Mouse (Mus musculus): Measurements from ENCODE around the gene Lmna.

Lmna gene

DNA sequence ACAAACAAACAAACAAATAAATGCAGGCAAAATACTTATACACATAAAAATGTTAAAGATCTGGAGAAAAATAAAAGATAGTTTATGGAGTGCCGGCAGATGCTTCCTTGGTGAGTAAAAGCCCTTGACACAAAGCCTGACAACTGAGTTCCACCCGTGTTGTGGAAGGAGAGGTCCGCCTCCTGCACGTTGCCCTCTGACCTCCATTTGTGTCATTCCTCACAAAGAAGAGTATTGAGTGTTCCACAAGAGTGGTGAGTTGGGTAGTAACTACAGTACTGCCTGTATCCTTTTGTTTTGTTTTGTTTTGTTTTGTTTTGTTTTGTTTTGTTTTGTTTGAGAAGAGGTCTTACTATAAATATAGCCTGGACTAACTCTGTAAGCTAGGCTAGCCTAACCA, 10.2 kb downstream of the Lmna start:
- DNase-seq, result no peak

DNA sequence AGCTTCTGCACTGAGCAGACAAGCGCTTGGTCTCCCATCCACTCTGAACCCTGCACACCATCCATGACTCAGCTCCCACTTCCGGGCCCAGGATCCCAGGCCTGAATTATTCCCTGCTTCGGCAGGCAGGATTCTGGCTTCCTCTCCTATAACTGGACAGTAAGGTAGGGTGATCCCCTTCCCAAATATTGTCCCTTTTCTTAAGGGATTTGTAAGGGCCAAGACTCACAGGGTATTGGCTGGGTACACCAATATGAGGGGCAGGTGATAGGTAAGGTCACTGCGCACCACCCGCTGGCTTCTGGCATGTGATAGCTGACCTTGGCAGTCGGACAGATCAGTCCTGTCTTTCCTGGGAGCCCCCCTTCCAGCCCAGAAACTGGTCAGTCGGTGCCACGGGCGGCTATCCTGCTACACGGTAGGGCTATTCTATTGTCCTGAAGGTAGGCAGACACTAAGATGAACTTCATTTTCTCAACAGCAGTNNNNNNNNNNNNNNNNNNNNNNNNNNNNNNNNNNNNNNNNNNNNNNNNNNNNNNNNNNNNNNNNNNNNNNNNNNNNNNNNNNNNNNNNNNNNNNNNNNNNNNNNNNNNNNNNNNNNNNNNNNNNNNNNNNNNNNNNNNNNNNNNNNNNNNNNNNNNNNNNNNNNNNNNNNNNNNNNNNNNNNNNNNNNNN, 13.9 kb downstream of the Lmna start:
- no peak for DNase-seq

DNA sequence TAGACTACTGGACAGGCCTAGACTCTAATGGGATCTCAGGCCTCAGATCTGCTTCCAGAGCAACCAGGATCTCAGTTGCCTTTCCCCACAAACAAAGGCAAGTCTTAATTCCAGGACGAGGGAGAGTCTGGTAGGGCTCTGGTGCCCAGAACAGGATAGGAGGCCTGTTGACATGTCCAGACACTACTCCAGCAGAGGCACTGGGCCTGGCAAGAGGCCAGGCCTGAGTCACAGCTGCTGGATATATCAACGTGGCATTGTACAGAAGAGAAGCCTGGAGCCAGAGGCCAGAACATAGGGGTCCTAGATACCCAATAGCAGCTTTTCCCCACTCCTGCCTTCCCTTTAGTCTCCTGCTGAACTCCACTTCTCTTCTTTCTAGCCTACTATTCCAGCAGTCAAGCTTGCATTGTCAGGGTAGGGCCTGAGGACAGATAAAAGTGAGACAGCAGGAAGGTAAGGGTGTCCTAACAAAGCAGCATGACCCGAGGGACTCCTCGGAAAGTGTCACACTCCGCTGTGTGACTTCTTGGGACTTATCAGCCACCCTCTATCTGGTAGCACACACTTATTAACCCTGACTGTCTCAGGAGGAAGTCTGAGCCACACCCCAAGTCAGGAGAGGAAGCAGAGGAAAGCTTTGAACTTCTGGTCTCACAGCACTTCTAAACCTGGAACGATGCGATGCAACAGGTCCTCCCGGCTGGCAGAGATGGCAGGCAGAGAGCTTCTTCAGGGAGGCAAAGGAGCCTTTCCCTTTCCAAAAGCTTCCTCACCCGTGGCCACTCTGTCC, 14.7 kb downstream of the Lmna start:
- DNase-seq, result no peak

DNA sequence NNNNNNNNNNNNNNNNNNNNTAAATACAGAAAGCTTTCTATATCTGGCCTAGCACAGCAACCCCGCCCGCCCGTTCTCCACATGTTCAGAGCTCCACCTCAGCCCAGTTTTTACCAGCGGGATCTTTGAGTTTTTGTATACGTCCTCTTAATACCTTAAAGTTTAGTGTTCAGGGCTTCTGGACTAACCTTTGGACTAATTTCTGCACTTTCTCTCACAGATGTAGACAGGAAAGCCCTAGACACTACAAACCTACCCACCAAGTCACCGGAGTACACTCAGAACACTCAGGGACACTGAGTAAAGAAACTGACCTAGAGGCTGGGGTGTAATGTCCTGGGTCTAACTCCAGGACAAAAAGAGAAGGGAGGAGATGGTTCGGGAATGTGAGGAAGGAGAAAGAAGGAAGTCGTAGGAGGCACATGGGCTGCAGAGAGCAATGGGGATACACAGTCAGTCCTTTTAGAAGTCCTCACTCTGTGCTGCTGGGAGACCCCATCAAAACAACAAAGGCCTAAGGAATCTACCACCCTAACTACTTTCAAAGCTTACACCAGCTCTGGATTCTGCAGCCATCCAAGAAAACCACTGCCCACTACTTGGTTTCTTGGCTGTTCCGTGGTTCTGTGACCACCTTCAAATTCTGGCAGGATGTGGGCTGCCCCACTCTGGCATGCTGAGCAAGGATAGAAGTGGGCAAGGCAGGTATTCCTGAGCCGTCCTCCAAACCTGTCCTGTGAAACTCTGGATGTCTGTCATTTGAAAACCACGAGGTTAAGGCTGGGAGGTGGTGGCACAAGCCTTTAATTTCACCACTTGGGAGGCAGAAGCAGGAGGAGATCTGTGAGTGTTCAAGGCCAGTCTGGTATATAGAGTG, 15.8 kb downstream of the Lmna start:
- DNase-seq, result no peak

DNA sequence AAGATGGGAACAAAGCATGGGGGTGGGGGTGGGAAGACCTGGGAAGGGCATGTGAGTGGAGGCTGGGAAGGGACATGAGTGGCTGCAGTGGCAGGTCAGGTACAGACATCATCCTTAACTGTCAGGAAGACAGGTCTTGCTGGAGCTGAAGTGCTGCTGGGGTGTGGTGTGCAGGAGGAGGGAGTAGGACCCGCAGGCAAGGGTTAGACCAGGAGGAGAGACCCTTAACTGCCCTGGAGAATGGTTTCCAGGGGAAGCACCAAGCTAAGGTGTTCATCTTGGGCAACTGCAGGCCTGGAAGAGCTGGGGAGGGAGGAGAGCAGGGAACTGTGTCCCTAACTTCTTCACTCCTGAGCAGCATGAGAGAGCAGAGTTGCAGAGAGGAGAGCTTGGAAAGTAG, 22.4 kb downstream of the Lmna start:
- no peak for DNase-seq

DNA sequence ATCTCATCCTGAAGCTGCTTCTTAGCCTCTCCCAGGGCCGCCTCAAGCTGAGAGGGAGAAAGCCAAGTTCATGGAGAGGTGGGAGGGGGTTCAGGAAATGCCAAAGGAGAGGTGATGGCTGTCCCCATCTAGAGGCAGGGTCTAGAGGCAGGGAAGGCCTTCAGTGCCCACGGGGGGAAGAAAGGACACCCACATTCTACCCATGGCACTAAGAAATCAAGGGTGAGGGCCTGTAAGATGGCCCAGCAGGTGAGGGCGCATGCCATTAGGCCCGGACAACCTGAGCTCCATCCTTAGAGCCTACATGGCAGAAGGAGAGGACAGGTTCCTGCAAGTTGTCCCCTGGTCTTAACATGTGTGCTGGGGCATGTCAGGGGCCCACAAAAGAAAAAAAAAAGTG, 22.9 kb downstream of the Lmna start:
- no peak for DNase-seq

DNA sequence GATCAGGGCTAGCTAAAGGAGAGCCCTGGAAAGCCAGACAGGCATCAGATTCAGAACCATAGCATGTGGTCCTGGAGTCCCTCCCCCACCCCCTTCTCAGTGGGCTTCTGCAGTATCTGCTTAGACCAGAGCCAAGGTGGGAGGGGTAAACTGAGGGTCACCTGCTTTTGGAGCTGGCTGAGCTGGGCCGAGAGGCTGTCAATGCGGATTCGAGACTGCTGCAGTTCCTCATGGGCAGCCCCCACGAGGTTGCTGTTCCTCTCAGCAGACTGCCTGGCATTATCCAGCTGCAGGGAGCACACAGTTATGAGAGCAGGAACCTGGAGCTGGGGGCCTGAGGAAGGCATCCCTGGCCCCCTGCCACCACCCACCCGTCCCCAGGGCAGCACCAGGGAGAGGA, 23.7 kb downstream of the Lmna start:
- DNase-seq, result no peak

DNA sequence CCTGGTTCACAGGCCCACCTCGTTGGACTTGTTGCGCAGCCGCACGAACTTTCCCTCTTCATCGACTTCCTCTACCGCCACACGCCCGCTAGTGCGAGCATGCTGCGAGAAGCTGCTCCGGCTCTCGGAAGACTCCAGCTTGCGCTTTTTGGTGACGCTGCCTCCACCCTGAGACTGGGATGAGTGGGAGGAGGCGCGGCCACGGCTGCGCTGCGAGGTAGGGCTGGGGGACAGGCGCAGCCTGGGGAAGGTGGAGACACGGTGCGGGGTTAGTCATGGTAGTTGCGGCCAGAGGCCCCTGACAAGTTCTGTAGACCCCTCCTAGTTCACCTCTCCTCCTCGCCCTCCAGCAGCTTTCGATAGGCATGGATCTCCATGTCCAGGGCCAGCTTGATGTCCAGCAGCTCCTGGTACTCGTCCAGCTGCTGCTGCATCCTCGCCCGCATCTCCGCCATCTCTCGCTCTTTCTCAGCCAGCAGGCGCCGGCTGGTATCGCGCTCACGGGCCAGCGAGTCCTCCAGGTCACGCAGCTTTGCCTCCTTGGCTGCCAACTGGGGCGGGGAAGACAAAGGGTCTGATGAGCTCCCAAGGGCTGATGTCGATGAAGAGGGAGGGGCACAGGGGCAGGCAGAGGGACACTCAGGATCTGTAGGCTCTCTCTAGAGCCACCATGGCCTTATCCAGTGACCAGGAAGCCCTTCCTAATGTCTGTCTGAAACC, 25.0 kb downstream of the Lmna start:
- no peak for DNase-seq

DNA sequence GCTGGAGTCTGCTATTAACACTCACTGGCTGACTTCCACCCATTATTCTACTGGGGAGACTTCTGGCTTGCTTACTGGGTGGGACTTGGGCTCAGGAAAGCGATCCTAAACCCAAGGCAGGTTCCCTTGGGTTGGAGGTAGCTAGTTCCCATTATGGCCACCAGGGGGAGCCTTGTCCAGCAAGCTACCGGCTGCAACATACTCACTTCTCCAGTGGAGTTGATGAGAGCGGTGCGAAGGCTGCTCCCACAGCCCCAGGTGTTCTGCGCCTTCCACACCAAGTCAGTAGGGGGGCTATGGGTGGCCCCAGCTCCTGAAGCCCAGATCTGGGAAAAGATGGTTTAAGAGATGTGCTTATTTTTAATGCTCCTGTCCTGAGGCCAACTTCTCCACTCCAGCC, 26.1 kb downstream of the Lmna start:
- DNase-seq, result peak; percentile 47 to 78

DNA sequence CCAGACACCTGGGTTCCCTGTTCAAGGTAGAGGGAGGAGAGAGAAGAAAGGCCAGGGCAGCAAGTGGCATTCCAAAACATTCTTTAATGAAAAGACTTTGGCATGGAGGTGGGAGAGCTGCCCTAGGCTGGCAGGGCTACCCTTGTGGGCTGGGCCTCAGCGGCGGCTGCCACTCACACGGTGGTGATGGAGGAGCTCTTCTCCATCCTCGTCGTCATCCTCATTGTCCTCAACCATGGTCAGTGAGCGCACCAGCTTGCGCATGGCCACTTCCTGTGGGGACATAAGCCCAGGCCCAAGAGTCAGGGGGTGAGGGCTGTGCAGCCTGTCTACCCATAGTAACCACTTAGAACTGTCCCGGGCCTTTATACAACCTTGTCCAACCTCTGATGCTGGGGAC, 26.6 kb downstream of the Lmna start:
- DNase-seq, result no peak

DNA sequence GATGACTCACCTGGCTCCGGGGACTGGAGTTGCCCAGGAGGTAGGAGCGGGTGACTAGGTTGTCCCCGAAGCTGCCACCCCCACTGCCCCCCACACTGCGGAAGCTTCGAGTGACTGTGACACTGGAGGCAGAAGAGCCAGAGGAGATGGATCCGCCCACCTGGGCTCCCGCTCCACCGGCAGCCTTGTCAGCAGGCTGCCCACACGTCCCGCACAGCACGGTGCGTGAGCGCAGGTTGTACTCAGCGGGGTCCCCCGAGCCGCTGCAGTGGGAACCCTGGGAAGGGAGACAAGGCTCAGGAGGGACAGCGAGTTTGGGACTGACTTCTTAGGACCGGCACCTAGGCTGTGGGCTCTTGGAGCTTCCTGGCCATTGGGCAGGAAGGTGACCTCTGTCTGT, 27.4 kb downstream of the Lmna start:
- no peak for DNase-seq

DNA sequence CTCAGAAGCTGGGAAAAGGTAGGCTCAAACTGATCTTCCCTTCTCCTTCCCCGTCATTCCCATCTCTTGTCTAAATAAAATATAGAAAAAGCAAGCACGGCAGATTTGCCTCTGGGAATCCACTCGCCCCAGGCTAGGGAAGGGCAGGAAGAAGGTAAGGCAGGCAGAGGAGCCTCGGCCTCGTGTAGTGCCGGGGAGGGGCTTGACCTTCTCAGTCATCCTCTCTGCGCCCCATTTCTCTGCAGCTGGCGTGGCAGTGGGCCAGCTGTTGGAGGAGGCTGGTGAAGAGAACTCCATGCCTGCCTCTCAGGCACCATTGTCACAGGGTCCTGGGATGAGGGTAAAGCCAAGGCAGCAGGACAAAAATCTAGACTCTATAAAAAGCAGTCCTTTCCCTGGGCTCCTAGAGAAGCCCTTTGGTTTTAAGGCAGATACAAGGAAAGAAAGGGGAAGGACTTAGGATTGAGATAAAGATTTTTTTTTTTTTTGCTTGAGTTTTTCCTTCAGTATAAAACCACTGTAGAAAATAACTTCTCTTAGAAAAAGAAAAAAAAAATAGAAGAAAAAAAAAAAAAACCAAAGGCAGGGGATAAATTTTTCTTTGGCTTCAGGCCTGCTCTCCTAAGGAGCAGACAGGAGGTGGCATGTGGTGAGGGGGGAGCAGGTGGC, 28.2 kb downstream of the Lmna start:
- DNase-seq, result no peak

DNA sequence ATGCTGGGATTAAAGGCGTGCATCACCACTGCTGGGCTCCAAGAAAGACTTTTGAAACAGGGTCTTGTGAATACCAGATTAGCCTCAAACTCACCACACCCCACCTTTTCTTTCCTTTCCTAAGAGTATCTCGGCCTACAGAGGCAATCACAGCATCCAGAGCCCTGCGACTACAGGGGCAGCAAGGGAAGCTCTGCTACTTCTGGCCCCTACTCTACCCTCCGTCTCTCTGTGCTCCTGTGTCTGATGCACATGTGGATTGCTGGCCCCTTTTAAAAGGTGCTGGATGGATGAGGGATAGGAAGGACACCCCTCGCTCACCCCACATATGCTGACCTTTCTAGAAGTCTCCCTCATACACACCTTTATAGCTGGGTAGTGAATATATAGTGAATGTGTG, 29.1 kb downstream of the Lmna start:
- DNase-seq, result no peak

DNA sequence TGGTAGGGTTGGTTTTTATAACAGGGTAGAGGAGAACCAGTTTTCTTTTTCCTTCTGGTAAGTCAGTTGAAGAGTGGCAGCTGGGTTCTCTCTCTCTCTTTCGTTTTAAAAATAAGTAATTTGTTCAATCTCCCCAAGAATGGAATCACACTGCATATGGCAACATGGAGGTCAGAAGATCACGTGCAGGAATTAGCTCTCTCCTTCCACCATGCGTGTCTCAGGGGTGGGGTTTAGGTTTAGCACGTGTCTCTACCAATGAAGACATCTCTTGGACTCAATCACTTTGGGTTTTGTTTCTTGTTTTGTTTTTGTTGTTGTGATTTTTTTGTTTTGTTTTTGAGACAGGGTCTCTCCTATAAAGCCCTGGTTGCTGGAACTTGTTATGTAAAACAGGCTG, 29.9 kb downstream of the Lmna start:
- DNase-seq, result no peak

DNA sequence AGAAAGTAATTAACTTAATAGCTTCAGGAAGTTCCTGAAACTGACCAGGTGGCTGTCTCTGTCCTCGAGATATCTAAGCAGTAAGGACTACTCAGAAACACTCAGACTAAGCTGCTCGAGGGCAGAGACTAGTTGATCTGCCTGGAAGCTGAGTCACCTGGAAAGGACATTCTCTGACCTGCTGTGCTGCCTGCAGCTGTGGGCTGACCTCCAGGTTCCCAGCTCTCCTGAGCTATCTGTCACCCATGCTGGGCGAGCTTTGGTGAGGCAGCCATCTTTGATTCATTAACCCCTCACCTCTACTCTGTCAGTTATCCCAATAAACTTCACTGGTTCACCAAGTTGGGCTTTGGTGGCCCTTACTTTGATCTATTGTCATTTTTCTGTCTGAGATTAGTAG, 30.6 kb downstream of the Lmna start:
- DNase-seq, result no peak

DNA sequence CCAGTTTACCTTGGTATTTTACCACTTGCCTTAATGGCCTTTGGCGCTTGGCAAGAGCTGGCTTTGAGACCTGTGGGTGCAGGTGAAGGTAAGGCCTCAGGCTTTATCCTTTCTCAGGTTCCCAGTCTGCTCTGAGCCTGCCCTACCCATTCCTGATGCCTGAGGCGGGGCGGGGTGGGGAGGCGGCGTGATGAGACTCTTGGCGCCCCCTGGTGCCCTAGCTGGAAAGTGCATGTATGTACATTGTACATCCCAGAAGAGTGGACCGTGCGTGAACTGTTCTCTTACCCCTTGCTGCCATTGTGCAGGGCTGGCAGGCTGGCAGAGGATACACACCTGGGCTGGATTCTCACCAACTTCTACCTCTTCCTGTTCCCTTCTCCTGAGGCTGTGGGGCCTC, 32.0 kb downstream of the Lmna start:
- DNase-seq, result peak; percentile 67 to 89

DNA sequence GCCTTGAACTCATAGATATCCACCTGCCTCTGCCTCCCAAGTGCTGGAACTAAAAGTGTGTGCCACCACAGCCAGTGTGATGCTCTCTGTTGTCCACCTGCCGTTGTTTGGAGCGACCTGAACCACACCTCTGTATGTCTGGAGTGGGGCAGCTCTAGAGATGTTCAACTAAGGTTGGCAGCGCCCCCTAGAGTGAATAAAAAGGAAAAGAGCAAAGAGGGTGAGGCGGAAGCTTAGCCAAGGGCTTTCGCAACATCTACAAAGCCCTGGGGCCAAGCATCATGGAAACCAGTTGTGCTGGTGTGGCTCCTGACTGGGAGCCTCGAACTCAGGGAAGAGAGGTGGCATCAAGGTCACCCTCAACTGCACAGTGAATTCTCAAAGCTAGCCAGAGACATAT, 33.4 kb downstream of the Lmna start:
- no peak for DNase-seq

DNA sequence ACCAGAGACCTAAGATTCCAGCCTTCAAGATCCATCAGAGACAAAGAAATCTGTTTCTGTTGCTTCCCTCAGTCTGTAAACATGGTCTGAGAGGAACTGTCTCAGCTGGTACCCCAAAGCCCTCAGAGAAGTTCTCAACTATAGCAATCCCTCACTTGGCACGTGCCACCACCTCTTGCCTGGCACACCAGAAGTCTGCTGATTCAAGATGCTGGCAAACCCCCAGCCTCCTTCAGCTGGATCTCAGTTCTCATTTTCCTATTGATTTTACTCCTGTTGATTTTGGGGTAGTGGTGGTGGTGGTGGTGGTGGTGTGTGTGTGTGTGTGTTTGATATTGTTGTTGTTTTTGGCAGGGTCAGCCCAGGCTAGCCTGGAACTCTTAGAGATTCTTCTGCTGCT, 36.2 kb downstream of the Lmna start:
- no peak for DNase-seq

DNA sequence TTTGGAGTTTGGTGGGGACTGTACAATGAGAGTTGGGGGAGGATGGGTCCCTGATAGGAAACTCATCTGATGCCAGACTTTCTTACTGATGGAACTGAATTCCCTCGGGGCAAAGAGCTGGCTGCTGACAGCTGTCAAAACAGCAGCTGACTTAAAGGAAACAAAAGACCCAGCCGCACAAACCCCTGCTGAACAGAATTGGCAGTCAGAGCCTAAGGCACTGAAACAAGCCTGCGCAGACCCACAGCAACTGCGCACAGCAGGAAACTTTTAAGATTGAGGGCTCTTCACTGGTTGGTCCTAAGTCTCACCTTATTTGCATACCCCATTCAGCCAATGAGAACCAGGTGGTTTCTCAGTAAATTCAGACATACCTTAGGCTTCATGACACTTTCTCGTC, 36.7 kb downstream of the Lmna start:
- no peak for DNase-seq

DNA sequence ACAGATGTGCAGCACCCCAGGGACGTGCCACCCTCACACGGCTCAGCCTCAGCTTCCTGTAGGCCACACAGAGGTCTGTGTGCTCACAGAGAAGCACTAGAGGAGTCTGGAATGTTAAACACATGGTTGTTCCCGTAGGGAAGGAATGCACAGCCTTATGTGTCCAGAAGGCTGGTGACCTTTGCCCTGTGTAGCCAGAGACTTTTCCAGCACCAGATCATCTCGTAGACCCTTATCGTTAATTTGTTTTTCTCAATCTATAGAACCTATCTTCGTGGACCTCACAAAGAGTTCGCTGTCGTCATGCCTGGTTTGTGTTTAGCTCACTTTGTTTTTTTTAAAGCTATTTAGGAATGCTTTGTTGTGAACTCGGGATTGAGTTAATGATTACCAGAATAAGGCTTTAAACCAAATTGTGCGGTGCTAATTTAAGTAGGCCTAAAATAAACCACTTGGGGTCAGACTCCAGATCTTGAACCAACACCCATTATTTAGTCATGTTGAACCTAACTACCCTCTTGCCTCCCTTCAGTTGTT, 38.7 kb downstream of the Lmna start:
- peak; percentile 58 to 76 for DNase-seq

DNA sequence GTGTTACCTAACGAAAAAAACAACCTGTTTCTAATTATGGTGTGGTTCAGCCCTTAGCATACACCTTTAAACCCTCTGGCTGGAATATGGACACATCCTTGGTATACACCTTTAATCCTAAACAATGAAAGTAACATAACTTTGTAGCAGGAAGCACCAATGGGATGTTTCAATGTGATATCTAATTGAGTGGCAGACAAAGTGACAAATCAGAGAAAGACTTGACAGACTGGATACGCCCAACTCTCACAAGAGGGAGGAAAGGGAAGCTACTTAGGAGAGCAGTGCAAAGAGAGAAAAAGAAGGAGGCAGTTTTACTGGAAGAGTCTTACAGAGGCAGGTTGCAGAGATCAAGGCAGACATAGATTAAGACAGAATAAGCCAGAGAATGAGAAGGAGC, 40.3 kb downstream of the Lmna start:
- DNase-seq, result no peak

DNA sequence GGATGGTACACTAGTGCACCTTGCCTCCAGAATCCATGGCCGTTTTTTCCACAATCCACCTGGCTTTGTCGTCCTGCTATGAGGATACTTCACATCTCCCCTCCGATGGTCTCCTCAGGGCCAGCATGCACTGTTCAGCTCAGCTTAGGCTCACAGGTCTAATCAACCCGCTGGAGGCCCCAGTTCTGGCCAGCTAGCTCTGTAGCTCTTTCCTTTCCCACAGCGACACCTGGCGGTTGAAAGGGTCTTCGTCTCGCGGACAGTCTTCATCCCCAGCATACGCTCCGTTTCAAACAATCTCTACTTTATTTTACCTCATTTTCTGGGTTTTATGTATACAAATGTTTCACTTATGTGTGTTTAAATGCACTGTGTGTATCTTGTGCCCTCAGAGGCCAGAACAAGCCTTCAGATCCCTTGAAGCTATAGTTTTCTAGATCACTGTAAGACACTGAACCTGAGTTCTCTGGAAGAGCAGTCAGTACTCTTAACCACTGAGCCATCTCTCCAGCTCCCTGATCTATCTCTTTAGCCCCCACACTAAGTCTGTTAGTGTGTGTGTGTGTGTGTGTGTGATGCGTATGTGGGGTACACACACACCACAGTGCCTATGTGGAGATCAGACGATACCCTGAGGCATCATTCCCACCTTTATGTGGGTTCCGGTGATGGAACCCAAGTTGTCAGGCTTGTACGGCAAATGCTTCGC, 42.5 kb downstream of the Lmna start:
- peak; percentile 80 to 92 for DNase-seq

All from kidney, adult 8-10 months (tissue).